Mouse (Mus musculus): ENCODE results near the gene Sp6.
A peak's percentile ranks its signal among the peaks of the same experiment; 100 is the strongest.

Gene Sp6

GRCm38 (mm10) chr11:97013121-97013670 lies at the start of gene Sp6:
Gene Sp6, plus strand, starts transcription at chr11:97013394.
- no peak for DNase-seq (ENCODE audit: low read depth)

GRCm38 (mm10) chr11:96963580-96963979 lies 49.6 kb upstream of the Sp6 start:
- DNase-seq (ENCODE audit: low read depth), result peak; percentile 85

DNA sequence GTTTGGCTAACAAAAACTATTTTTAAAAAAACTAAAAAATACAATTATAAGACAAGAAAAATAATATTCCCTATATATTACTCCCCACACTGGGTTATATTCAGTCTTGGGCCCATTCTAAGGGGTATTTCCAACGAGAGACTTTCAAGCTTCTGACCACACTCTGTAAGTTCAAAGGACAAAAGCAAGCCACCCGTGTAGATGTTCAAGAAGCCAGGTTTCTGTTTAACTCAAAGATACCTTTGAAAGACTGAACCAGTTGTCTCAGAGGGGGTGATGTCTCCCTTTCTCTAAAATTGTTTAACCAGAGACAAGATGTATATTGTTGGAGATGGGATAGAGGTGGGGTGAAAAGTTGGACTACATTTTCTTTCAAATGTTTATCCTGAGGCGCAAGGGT lies 47.0 kb upstream of the Sp6 start:
- no peak for DNase-seq (ENCODE audit: low read depth)

- peak; percentile 91 for DNase-seq (ENCODE audit: low read depth)
Measured at GRCm38 (mm10) chr11:96966914-96967543, 46.2 kb upstream of the Sp6 start.

DNA sequence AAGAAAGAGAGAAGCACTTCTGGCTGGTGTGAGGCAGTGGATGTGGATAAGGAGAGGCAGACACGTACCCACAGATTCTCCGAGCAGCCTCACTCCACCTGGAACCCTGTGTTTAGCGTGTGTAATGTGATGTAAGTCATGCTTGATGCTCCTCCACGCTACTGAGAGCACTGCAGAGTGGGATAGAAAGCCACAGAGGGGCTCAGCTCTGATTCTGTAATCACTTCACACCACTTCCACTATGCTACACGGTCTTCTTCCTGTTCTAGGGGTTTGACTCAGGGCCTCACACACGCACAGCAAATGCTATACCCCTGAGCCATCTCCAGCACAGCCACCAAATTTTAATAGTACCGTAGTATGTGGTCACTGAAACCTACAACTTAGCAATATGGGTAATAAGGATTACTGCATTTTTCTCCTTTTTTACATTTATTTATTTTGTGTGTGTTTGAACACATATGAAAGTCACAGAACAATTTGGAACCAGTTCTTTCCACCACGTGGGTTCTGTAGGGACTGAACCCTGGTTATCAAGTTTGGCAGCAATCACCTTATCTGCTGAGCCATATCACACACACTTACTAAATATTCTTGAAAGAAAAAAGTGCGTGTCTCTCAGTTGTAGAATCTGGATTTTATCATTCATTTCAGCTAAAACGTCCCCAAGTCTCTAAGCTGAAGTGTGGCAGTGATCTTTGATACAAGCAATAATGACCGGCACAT lies 45.5 kb upstream of the Sp6 start:
- DNase-seq (ENCODE audit: low read depth), result peak; percentile 63

- DNase-seq (ENCODE audit: low read depth), result no peak
Measured at GRCm38 (mm10) chr11:96968476-96968875, 44.7 kb upstream of the Sp6 start.

GRCm38 (mm10) chr11:96969280-96969722 lies 43.9 kb upstream of the Sp6 start:
- no peak for DNase-seq (ENCODE audit: low read depth)

DNA sequence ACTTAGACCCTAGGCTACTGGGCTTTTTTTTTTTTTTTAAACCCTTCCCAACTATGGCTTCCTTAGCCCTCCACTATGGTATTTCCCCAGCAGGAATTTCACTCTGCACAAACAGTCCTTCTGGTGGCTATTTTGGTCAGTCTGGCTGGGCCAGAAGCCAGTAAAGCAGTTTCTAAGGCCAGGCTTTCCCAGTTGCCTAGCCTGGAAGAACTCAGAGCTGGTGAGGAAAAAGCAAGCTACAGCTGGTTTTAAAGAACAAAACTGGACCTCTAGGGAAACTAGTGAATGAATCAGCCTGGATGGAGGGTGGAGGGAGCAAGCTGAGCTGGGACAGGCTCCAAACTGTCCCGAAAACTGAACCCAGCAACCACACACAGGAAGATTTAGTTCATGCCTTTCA lies 43.4 kb upstream of the Sp6 start:
- DNase-seq (ENCODE audit: low read depth), result no peak

GRCm38 (mm10) chr11:96970341-96970740 lies 42.9 kb upstream of the Sp6 start:
- no peak for DNase-seq (ENCODE audit: low read depth)

GRCm38 (mm10) chr11:96972906-96973305 lies 40.3 kb upstream of the Sp6 start:
- DNase-seq (ENCODE audit: low read depth), result no peak

DNA sequence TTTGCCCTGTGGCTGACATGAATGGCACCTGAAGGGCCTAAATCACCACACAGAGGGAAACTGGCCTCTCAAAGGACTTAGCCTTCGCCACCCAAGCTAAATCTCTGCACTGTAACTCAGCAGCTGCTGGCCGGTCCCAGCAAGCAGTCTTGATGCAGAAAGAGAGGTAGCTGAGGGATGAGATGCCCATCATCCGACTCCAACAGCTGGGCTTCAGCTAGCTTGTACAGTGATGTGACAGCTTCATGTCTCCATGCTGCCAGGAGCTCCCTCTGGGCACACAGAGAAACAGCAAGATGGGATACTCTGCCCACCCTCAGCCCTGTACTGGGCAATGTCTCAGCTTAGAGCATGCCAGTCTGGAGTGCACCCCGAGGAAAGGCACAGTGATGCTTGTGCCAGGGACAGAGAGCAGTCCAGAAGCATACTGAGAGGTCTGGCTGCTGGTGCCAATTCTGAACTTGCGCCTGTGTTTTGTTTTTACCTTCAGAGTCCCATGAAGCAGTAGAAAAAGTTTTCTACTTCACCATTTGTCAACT lies 39.7 kb upstream of the Sp6 start:
- no peak for DNase-seq (ENCODE audit: low read depth)

- DNase-seq (ENCODE audit: low read depth), result peak; percentile 86
Measured at GRCm38 (mm10) chr11:96974813-96975212, 38.4 kb upstream of the Sp6 start.

DNA sequence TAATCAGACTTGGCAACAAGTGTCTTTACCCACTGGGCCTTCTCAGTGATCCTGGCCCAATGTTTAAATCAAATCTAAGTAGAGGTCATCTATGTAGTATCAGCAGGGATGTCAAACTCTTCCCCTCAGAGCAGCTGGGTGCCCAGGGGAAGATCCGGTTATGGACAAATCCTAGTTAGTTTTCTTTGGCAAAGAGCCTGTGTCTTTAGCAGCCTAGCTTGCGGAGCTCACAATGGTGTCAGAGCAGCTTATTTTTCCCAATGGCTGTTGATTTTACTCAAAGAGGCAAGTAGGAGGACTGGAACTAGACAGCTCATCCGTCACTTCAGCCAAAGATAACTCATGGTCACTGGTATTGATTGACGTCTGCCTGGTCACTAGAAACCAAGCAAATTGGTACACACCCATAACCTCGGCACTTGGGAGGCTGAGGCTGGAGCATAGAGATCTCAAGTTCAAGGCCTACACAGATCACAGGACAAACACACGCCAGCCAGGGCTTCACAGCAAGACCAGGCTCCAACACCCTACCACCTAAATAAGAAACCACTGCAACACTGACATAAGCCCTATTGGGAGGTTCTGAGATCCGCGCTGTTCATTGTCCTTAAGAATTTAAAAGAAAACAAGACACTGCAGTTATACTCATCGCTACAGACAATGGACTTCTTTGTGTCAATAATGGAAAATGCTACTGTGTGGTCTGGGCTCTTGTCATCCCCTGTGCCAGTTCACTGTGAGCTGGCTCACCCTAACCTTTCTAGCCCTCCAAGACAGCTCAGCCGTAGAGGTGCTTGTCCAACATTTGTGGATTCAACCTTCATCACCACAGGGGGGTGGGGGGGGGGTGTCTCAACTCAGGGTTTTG lies 37.4 kb upstream of the Sp6 start:
- DNase-seq (ENCODE audit: low read depth), result no peak

DNA sequence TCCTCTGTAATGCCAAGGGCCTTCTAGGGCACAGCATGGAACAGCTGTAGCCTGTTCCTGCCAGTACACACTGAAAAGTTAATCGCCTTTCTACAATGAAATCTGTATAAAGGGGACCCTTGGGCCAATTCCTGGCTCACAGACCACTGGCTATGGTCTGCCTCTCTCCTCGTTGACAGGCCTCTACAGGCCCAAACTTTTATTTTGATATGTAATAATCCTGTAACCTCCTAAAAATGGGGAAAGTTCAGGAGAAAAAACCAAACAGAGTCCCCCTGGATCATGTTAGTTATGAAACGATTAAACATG lies 36.9 kb upstream of the Sp6 start:
- DNase-seq (ENCODE audit: low read depth), result no peak

- DNase-seq (ENCODE audit: low read depth), result peak; percentile 88
Measured at GRCm38 (mm10) chr11:96976911-96977591, 36.1 kb upstream of the Sp6 start.

DNA sequence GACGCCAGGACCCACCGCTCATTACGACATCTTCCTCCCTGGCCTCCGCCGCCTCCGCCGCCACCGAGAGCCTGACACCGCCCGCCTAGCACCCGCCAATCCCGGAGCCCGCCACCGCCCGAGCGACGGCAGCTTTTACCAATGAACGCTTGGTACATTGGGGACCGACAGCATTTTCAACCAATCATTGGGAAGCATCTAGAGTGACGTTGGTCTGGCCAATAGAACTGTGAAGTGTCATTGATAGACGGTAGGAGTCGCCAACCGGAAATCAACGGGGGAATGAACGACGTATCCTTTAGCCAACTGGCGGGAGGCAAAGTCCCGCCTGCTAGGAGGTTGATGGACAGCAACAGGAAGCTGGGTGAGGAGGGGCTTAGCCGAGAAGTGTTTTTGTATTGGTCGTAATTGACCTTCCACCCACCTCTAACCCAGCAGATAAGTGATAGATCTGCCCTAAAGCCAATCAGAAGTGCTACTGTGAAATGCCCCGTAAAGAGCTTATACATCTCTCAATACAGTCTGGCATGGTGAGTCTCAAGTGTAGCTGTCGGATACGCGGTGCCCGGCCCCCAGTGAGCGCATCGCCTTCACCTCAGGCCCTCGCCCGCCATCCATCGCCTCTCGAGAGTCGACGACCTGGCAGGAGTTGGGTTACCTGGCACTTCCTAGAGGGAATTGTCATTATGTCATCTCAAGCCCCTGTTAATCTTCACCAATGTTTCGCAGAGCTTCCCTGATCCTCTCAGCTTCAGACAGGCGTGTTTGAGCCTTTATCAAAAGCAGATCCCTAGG lies 35.4 kb upstream of the Sp6 start:
- DNase-seq (ENCODE audit: low read depth), result peak; percentile 100

DNA sequence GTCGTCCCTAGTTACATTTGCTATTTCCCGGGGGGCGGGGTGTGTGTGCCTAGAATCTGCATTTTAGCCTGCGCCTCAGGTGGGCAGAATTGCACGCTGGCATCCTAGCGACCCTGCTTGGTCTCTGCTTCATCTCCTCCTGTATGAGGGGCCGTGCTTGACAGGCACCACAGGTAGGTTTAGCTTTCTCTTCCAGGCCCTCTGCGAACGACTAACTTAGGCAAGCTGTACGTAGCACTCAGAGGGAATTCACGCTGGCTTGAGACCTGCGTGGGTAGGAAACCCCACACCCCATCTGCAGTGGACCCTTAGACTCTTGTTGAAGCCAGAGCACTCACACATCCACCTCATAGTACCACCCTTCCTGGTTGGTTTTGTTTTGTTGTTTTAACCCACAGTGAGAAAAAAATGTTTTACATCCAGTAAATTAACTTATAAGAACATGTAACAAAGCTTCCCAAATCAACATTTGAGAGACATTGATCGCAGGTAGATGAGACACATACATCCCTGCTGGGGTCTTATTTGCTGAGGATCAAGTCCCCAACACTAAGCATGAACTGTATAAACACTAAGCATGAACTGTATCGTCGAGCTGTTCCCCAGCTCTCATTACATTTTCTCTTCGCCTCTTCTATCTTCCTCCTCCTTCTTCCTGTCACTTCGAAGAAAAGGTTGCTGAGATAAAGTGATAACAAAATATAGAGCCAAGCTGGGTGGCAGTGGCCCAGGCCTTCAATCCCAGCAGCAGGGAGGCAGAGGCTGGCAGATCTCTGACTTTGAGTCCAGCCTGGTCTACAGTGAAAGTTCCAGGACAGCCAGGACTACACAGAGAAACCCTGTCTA lies 34.6 kb upstream of the Sp6 start:
- peak; percentile 35 for DNase-seq (ENCODE audit: low read depth)

- DNase-seq (ENCODE audit: low read depth), result no peak
Measured at GRCm38 (mm10) chr11:96979329-96979728, 33.9 kb upstream of the Sp6 start.

DNA sequence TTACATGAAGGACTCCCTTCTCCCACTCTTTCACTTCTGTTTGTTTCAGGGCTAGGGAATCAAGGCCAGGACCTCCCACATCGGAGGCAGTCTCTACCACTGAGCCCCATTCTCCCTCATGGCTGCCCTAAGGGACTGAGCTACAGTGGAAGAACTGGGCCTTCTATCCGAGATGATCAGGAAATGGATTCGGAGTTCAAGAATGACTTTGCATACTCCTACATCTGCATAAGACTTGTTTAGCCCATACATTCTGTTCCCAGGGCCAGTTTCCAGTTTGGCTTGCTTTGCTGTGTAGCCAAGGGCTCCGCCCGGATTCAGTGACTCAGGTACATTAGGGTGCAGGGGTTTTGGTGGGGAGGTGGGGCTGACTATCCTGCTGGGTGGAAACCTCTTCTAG lies 33.2 kb upstream of the Sp6 start:
- no peak for DNase-seq (ENCODE audit: low read depth)

- no peak for DNase-seq (ENCODE audit: low read depth)
Measured at GRCm38 (mm10) chr11:96981461-96981860, 31.7 kb upstream of the Sp6 start.

Data from 416B (cell line).